Mouse (Mus musculus) hematopoietic stem cell, adult 5-6 weeks (primary cell): Measurements from ENCODE around the gene Nms. TPM values are rescaled to one million over a fixed set of nuclear protein-coding genes. Genes with fewer than 3 reads are reported as not detected.

ENCODE experiments used
- ATAC-seq, 2 experiments: fragments of 125-278 bp in 1 of 2; replicated peaks in 1 of 2; 2 replicates each; pipeline ENCODE4 v1.8.0; 2016 to 2017; ENCODE audit warnings: inconsistent platforms in 2 of 2, mild to moderate bottlenecking in 2 of 2, moderate number of reproducible peaks in 2 of 2, low read depth in 1 of 2, moderate TSS enrichment in 1 of 2; ENCODE audit not compliant: low FRiP score in 2 of 2, poor library complexity in 2 of 2, severe bottlenecking in 2 of 2, insufficient read depth in 1 of 2, low TSS enrichment in 1 of 2
- total RNA-seq: library from RNA; stranded (forward); fragments of 172-1452, 232-1000 nt; gene quantifications from 2 replicates; pipeline ENCODE4 v1.2.3, GENCODE M21; 2017

Nms gene
- total RNA-seq, 1 experiment from 2014 or later = not detected

DNA sequence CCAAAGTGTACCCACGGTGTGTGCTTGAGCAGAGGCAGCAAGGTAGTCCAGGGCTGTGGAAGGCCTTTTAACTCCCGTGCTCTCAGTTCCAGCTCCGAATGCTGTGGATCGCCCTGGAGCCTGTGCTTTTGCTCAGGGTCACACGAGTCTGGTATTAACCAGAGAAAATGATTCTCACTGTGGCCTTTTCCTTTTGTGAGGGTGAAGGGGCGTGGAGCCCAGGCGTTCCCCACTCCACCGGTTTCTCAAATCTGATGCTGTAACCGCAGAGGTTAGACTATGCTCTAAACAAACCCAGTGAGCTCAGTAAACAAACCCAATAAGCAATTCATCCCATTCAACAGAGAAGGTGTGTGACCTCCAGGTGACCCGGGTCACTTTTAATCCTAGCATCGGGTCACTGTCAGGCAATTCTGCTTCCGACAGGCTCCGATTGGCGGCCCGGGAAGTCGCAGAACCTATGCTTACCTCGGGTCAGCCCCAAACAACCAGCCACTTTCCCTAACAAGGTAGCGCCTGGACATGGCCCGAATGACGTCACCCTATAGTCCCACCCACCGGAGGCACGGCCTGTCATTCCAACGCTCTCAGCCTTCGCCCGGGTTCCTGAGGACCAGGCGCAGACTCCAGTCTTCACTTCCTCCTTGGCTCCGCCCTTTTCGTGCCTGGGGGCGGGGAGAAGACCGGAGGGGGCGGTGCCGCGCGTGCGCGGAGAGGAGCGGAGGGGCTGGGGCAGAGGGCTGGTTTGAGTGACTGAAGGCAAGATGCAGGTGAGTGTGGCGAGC is 48.3 kb downstream of the Nms start:
- ATAC-seq = peak; percentile 98

DNA sequence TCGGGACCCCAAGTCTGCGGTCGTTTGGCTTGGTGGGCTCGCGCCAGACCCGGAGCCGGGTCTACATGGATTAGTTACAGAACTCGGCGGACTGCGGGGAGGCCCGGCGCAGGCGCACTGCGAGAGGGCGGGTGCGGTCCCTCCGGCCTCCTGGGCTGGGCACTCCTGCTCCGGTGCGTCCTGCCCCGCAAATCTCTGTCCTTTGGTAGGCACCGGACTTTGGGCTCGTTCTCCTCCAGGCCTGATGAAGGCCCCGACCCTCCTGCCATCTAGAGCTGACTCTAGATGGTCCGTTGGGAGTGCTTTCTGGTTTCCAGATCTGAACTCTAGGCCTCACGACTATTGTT is 48.9 kb downstream of the Nms start:
- ATAC-seq = peak; percentile 30 to 67; a peak in 2 of 4 replicates

DNA sequence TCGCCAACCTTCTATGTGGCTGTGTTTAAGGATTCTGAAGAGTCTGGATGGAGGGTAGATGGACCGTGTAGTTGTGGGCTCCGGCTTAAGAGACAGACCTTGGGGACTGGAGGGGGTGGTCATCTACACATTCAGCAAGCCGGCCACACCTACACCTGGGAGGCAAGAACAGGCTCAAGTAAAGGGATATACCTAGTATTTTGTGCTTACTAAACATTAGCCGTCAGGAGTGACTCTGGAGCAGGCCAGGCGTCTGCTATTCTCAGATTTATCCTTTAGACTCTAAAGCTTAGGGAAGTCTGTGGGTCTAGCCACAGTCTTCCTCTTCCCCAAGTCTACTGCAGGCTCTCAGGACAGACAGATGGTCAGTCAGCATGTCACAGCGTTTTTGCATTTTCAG is 49.4 kb downstream of the Nms start:
- ATAC-seq = no peak

DNA sequence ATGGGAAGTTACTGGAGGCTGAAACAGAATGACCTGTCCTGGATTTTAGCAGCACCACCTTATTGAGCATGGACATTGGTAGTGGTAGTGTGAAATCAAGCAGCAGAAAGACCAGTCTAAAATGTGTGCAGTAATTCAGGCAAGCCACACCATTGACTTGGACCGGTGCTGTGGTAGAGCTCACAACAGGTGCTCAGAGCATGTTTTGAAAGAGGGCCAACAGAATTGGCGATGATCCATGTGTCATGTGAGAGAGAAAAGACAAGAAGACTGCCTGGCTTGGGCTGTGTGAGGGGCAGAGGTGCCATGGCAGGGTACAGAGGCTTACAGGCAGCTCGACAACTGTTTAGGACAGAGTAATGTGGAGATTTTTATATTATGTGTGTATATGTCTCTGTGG is 53.4 kb downstream of the Nms start:
- ATAC-seq = no peak

Other genes starting within 250 kb of the Nms start
- gene Lonrf2, start 102.4 kb upstream of the Nms start, total RNA-seq = 0.19 and 1.0 TPM in 2 replicates
- gene Chst10, start 41.0 kb upstream of the Nms start, total RNA-seq = 1.6 and 2.4 TPM in 2 replicates
- 33.1 and 60.2 TPM in 2 replicates for gene Pdcl3, start 46.5 kb downstream of the Nms start, total RNA-seq